Mouse (Mus musculus) lung, embryonic 14.5 days (tissue): ENCODE measurements at regions not wholly inside any gene's neighbourhood (a gene's known extent, or its start where the extent isn't known, plus 50 kb on each side); places are given as distances from the start of the nearest gene placed in this dataset.

Experiments
- ATAC-seq: fragments of 200-750 bp; cut with Nextera tagmentation; 2 replicates; pipeline ENCODE4 v1.8.0; 2017; ENCODE audit warnings: mild to moderate bottlenecking, moderate TSS enrichment, moderate library complexity; ENCODE audit not compliant: insufficient read depth
- DNase-seq: peaks from one replicate; pipeline ENCODE4 v3.0.0-alpha.2; 2015
- H3K27ac ChIP-seq: fragments of 300-500 bp; sonication (generic); 2 replicates; pipeline ENCODE4 v1.5.1; 2014; ENCODE audit warnings: low read depth, mild to moderate bottlenecking, moderate library complexity
- H3K27me3 ChIP-seq: fragments of 300-500 bp; sonication (generic); 2 replicates; pipeline ENCODE4 v1.6.1; 2014; ENCODE audit warnings: low read length, control low read depth; ENCODE audit not compliant: insufficient read depth
- H3K36me3 ChIP-seq: fragments of 300-500 bp; sonication (generic); 2 replicates; pipeline ENCODE4 v1.6.1; 2014; ENCODE audit warnings: control low read depth; ENCODE audit not compliant: insufficient read depth
- H3K4me1 ChIP-seq: fragments of 300-500 bp; sonication (generic); 2 replicates; pipeline ENCODE4 v1.6.1; 2014; ENCODE audit warnings: antibody characterized with exemption, control low read depth; ENCODE audit not compliant: insufficient read depth
- H3K4me2 ChIP-seq: fragments of 300-500 bp; sonication (generic); 2 replicates; pipeline ENCODE4 v1.6.1; 2014; ENCODE audit warnings: mild to moderate bottlenecking
- H3K4me3 ChIP-seq: fragments of 300-500 bp; sonication (generic); 2 replicates; pipeline ENCODE4 v1.5.1; 2014; ENCODE audit warnings: low read depth, low read length
- H3K9ac ChIP-seq: fragments of 300-500 bp; sonication (generic); 2 replicates; pipeline ENCODE4 v1.6.1; 2014
- H3K9me3 ChIP-seq: fragments of 300-500 bp; sonication (generic); 2 replicates; pipeline ENCODE4 v1.6.1; 2016; ENCODE audit warnings: low read depth, low read length, control low read depth
- CTCF ChIP-seq: IDR thresholded peaks from 2 replicates; pipeline ENCODE4 v1.5.1; 2016; ENCODE audit warnings: antibody characterized with exemption, low read depth
- WGBS: fragments of 180-500 bp; shearing (Covaris S2); extraction: QIAGEN DNeasy Blood & Tissue Kit; methylation state at CpG from one replicate; pipeline ENCODE4 v1.1.7; 2014; 5-methylcytosine and 5-hydroxymethylcytosine counted together

DNA sequence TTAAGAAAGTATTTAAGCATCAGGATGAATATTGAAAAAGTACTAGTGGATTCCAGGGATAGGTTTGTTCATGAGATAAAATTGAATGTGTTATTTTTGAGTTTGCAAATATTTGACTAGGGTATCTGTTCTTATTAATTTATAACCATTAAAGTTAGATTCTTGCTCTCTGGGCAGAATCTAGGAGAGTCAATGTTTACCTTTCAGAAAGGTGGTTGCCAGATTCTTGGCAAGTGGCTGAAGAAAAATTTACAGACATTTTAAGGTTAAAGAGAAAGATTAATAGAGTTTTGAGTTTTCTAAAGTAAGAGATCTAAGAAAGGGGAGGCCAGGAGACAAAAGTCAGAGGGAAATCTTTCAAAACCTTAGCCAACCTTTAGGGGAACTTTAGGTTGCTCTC lies 331.7 kb upstream of the Grin3a start:
- Histone ChIP-seq H3K4me2 (no peak overlapping the region), H3K27ac (no peak overlapping the region), H3K9me3 (no peaks in the 10 kb centered on the region), H3K36me3 (no peaks in the 10 kb centered on the region), H3K27me3 (no peaks in the 10 kb centered on the region), H3K4me1 (no peaks in the 10 kb centered on the region), H3K4me3 (no peak overlapping the region), H3K9ac (no peak overlapping the region)
- DNase-seq = no peak
- TF ChIP-seq CTCF = no peak
- ATAC-seq = no peak

DNA sequence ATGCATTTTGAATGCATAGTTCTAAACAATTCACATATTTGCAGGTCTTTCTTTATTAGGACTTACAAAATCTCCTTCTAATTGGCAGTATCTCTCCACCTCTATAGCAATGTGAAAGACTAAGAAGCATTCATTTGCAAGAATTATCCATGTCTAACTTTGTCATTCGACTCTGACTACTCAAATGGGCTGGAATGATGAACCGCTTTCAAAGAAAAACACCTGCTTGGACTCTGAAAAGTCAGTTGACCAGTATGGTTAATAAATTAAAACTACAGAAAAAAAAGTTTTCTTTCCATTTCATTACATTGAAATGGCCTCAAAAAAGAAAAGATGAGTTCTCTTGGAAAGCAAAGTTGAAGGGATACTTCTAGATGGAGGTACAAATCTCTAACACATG lies 331.1 kb upstream of the Grin3a start:
- no peak for ATAC-seq
- TF ChIP-seq CTCF = no peak
- WGBS = 81% methylated on average over 2 of the region's 2 CpGs

GRCm38 (mm10) chr4:50160893-50161292 lies 315.3 kb upstream of the Grin3a start:
- ATAC-seq = no peak
- Histone ChIP-seq H3K36me3 (no peaks in the 10 kb centered on the region), H3K4me3 (no peak overlapping the region), H3K9me3 (no peaks in the 10 kb centered on the region), H3K4me1 (no peaks in the 10 kb centered on the region), H3K9ac (no peak overlapping the region), H3K27ac (no peak overlapping the region), H3K4me2 (no peak overlapping the region), H3K27me3 (no peaks in the 10 kb centered on the region)
- WGBS = 59% methylated on average over 2 of the region's 2 CpGs
- TF ChIP-seq CTCF = 0 out of 2 replicates have a peak, but pooled peaks have one; percentile 4
- DNase-seq = peak; percentile 36

More for the DNA sequence above, 331.1 kb upstream of the Grin3a start:
- H3K4me3 ChIP-seq = no peak overlapping the region
- no peak overlapping the region for H3K27ac ChIP-seq
- no peaks in the 10 kb centered on the region for H3K36me3 ChIP-seq
- H3K4me1 ChIP-seq = no peaks in the 10 kb centered on the region
- no peaks in the 10 kb centered on the region for H3K27me3 ChIP-seq
- H3K4me2 ChIP-seq = no peak overlapping the region
- no peak overlapping the region for H3K9ac ChIP-seq
- H3K9me3 ChIP-seq = no peaks in the 10 kb centered on the region
- DNase-seq = no peak

DNA sequence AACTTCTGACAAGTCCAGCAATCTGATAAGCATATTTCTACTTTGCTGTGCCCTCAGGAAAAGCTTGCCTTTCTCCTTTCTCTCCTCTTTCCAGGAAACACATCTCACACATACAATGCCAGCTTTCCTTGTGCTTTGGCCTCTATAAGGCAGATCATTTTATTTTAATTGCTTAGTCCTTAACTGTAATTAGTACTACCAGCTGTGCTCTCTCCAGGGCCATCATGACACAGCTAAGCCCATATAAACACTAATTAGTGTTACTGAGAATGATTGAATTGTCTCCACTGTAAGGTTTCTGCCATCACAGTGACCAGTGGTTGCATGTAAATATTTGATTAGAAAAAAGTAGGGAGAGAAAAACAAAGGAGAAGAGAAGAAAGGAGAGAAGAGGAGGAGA lies 300.4 kb upstream of the Grin3a start:
- TF ChIP-seq CTCF = no peak
- no peaks in the 10 kb centered on the region for H3K4me1 ChIP-seq
- ATAC-seq (no peak), DNase-seq (no peak)
- no peak overlapping the region for H3K27ac ChIP-seq
- no peak overlapping the region for H3K4me2 ChIP-seq
- H3K36me3 ChIP-seq = no peaks in the 10 kb centered on the region
- no peak overlapping the region for H3K9ac ChIP-seq
- H3K4me3 ChIP-seq = no peak overlapping the region
- no peaks in the 10 kb centered on the region for H3K27me3 ChIP-seq
- H3K9me3 ChIP-seq = no peaks in the 10 kb centered on the region

DNA sequence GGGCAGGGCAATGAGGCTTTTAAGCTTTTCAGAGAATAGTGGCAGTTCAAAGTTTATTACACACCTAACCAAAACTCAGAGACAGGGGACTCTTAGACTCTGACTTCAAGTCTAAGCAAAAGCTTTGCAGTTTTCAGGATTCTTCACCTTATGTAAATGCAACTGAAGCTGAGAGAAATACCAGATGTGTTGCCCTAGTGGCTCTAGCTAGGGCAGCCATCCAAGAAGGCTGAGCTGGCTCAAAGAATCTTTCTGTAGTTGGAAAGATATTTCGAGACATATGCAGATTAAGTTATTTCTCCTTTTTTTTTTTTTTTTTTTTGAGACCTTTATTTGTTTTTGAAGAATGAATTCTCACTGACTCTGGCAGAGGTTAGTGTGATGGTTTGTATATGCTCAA lies 284.7 kb upstream of the Grin3a start:
- H3K4me1 ChIP-seq = no peaks in the 10 kb centered on the region
- H3K27me3 ChIP-seq = no peaks in the 10 kb centered on the region
- H3K9me3 ChIP-seq = no peaks in the 10 kb centered on the region
- no peak overlapping the region for H3K27ac ChIP-seq
- H3K4me3 ChIP-seq = no peak overlapping the region
- peak; percentile 3 for DNase-seq
- H3K9ac ChIP-seq = no peak overlapping the region
- H3K4me2 ChIP-seq = no peak overlapping the region
- WGBS = 59% methylated on average over 1 of the region's 1 CpGs
- TF ChIP-seq CTCF = no peak
- ATAC-seq = no peak
- no peaks in the 10 kb centered on the region for H3K36me3 ChIP-seq

DNA sequence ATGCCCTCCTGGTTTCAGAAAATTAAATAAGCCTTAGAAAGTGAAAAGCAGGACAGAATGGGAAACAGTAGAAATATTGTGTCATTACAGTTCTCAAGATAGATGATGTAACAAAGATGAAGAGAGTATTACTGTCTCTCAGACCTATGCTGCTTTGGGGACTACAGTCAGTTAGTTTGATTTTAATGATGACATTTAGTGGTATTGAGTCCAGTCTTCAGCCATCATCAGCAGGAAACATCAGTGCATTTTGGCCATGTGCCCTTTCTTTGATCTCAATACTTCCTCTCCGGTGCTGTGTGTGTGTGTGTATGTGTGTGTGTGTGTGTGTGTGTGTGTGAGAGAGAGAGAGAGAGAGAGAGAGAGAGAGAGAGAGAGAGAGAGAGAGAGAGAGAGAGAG lies 261.0 kb upstream of the Grin3a start:
- WGBS = 38% methylated on average over 1 of the region's 1 CpGs
- Histone ChIP-seq H3K4me3 (no peak overlapping the region), H3K27ac (no peak overlapping the region), H3K27me3 (no peaks in the 10 kb centered on the region), H3K4me1 (no peaks in the 10 kb centered on the region), H3K9ac (no peak overlapping the region), H3K9me3 (no peaks in the 10 kb centered on the region), H3K4me2 (no peak overlapping the region), H3K36me3 (no peaks in the 10 kb centered on the region)
- no peak for TF ChIP-seq CTCF
- DNase-seq = peak; percentile 3
- no peak for ATAC-seq

DNA sequence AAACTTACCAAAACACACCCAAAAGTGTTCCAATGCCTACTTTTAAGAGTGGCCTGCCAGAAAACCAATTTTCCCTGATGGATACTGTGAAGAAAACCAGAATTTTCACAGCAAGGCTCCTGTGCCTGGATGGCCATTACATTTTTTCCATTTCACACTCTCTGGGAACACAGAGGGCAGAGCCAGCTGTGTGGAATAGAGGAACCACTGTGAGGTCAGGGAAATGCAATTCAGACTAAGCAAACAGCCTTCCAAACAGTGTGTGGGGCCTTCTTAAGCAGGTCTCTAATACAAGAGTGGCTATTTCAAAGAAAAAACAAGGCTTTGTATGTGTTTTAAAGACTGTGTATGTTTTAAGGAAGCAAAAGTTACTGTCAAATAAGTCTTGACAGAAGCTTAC lies 242.3 kb upstream of the Grin3a start:
- no peak for TF ChIP-seq CTCF
- Histone ChIP-seq H3K36me3 (no peaks in the 10 kb centered on the region), H3K9me3 (no peaks in the 10 kb centered on the region), H3K27me3 (no peaks in the 10 kb centered on the region), H3K4me3 (no peak overlapping the region), H3K4me2 (no peak overlapping the region), H3K9ac (no peak overlapping the region), H3K27ac (no peak overlapping the region), H3K4me1 (no peaks in the 10 kb centered on the region)
- no peak for DNase-seq
- no peak for ATAC-seq

GRCm38 (mm10) chr4:50086676-50087075 lies 241.1 kb upstream of the Grin3a start:
- no peak overlapping the region for H3K4me3 ChIP-seq
- no peaks in the 10 kb centered on the region for H3K36me3 ChIP-seq
- H3K27ac ChIP-seq = no peak overlapping the region
- H3K9me3 ChIP-seq = no peaks in the 10 kb centered on the region
- no peak overlapping the region for H3K4me2 ChIP-seq
- no peak for ATAC-seq
- DNase-seq = no peak
- 65% methylated on average over 2 of the region's 2 CpGs for WGBS
- H3K27me3 ChIP-seq = no peaks in the 10 kb centered on the region
- no peaks in the 10 kb centered on the region for H3K4me1 ChIP-seq
- no peak overlapping the region for H3K9ac ChIP-seq
- no peak for TF ChIP-seq CTCF
